Mouse (Mus musculus) heart, embryonic 10.5 days (tissue): Measurements from ENCODE around the gene Slc25a27. TPM values are rescaled to one million over a fixed set of nuclear protein-coding genes. Genes with fewer than 3 reads are reported as not detected.

Source experiments
- DNase-seq: peaks from one replicate; pipeline ENCODE4 v3.0.0-alpha.2; 2017; ENCODE audit warnings: low spot score
- H3K27ac ChIP-seq: fragments of 300-500 bp; sonication (generic); 2 replicates; pipeline ENCODE4 v1.5.1; 2016; ENCODE audit warnings: mild to moderate bottlenecking
- H3K27me3 ChIP-seq: fragments of 300-500 bp; sonication (generic); 2 replicates; pipeline ENCODE4 v1.6.1; 2016; ENCODE audit warnings: mild to moderate bottlenecking; ENCODE audit not compliant: poor library complexity, insufficient read depth, severe bottlenecking
- H3K36me3 ChIP-seq: fragments of 300-500 bp; sonication (generic); 2 replicates; pipeline ENCODE4 v1.6.1; 2016; ENCODE audit warnings: mild to moderate bottlenecking, moderate library complexity
- H3K4me1 ChIP-seq: fragments of 300-500 bp; sonication (generic); 2 replicates; pipeline ENCODE4 v1.6.1; 2016; ENCODE audit warnings: mild to moderate bottlenecking
- H3K4me3 ChIP-seq: fragments of 300-500 bp; sonication (generic); 2 replicates; pipeline ENCODE4 v1.5.1; 2016; ENCODE audit warnings: mild to moderate bottlenecking, moderate library complexity
- H3K9me3 ChIP-seq: fragments of 300-500 bp; sonication (generic); 2 replicates; pipeline ENCODE4 v1.6.1; 2016; ENCODE audit warnings: mild to moderate bottlenecking, moderate library complexity
- WGBS: fragments of 180-500 bp; shearing (Covaris S2); methylation state at CpG from one replicate; pipeline ENCODE4 v1.1.7; 2016; 5-methylcytosine and 5-hydroxymethylcytosine counted together
- polyA plus RNA-seq: library from polyadenylated mRNA; unstranded; fragments of >200 nt; fragmentation: Nextera tagmentation; extraction: Ambion mirVana; gene quantifications from 2 replicates; pipeline ENCODE4 v1.2.1, GENCODE M21; 2016

Slc25a27 gene
- polyA plus RNA-seq, 1 experiment from 2014 or later: 19.9 TPM

DNA sequence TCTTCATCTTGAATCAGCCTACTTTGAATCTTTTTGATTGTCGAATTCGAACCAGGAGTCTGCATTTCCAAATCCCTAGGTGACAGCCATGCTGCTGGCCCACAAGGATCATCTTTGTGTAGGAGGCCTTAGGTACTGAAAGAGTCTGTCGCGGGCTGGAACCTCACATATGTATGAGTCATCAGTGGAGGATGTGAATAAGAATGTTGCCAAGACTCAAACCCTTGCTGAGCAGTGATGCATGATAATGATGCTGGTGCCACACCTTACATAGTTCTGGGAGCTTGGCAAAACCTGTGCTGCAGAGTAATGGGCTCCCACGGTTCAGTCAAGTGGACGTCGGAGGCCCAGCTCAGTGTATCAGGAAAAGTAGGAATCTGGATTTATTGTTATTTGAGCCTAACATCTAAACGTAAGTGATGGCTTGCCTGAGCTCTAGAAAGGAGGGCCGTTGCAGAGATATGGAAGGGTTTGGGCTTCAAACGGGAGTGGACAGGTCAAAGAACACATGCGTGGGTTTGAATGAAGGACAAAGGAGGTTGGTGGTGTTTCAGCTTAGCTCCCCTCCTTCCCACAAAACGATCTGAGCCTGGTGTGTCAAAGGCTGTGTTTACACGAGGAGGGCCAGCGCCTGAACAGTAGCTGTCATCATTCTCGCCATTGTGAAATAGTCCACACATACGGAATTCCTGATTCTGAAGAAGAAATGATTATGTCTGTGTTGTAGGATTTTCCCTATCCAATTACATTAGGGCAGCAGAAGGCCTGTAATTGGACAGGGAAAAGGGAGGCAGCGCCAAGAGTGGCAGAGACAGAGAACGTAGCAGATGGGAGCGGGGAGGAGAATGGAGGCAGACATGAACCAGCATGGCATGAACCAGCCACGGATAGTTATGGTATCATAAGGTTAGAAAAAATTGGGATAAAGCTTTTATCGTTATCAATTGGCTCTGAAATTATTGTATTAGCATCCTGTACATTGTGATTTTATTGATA, 74.4 kb downstream of the Slc25a27 start:
- WGBS: 82% methylated on average over 21 of the region's 21 CpGs
- Histone ChIP-seq H3K27me3 (no peaks in the 10 kb centered on the region), H3K4me3 (no peak overlapping the region), H3K36me3 (no peaks in the 10 kb centered on the region; the same call in 1 of the 2 replicates), H3K4me1 (no peaks in the 10 kb centered on the region), H3K9me3 (0 out of 2 replicates have a peak, but pooled peaks cover under 1% of the 10 kb centered on the region), H3K27ac (no peak overlapping the region)
- DNase-seq: no peak

Other genes starting within 250 kb of the Slc25a27 start
- not detected in 2 replicates for gene Mep1a, start 164.4 kb downstream of the Slc25a27 start, polyA plus RNA-seq
- gene Ankrd66, start 123.6 kb downstream of the Slc25a27 start, polyA plus RNA-seq: 0.20 TPM in 1 of 2 replicates, not detected in the other
- gene Pla2g7, start 99.1 kb downstream of the Slc25a27 start, polyA plus RNA-seq: 12.0 and 12.5 TPM in 2 replicates
- 0.04 TPM in 1 of 2 replicates, not detected in the other for gene Tdrd6, start 36.9 kb downstream of the Slc25a27 start, polyA plus RNA-seq
- 14.7 and 20.2 TPM in 2 replicates for gene Cyp39a1, start 211 bp upstream of the Slc25a27 start, polyA plus RNA-seq
- 14.5 and 28.9 TPM in 2 replicates for gene Rcan2, start 134.1 kb upstream of the Slc25a27 start, polyA plus RNA-seq